Mouse (Mus musculus) heart, postnatal 4 days (tissue): Measurements from ENCODE around the gene Zyg11b. TPM values are rescaled to one million over a fixed set of nuclear protein-coding genes. Genes with fewer than 3 reads are reported as not detected.

Source experiments
- DNase-seq: peaks from one replicate; pipeline ENCODE4 v3.0.0; 2021
- total RNA-seq, 2 experiments: library from RNA; stranded (reverse); gene quantifications; 2 replicates each; pipeline ENCODE4 v1.2.3; 2021

Gene Zyg11b
- total RNA-seq, 2 experiments from 2014 or later = 30.9 to 31.4 TPM

GRCm38 (mm10) chr4:108317656-108318605 is 17.0 kb upstream of the Zyg11b start:
- no peak for DNase-seq

GRCm38 (mm10) chr4:108314041-108314440 is 13.1 kb upstream of the Zyg11b start:
- DNase-seq = no peak

- no peak for DNase-seq
These were observed 9.8 kb upstream of the Zyg11b start for GRCm38 (mm10) chr4:108310706-108311105.

- DNase-seq = no peak
These were observed 1.5 kb upstream of the Zyg11b start for GRCm38 (mm10) chr4:108302296-108302890.

GRCm38 (mm10) chr4:108300266-108300665 is 630 bp downstream of the Zyg11b start:
- DNase-seq = peak; percentile 20

GRCm38 (mm10) chr4:108276973-108277372 is 23.9 kb downstream of the Zyg11b start:
- DNase-seq = no peak

- no peak for DNase-seq
These were observed 28.6 kb downstream of the Zyg11b start for GRCm38 (mm10) chr4:108272286-108272685.

- no peak for DNase-seq
These were observed 35.1 kb downstream of the Zyg11b start for GRCm38 (mm10) chr4:108265774-108266173.

- DNase-seq = no peak
These were observed 47.6 kb downstream of the Zyg11b start for GRCm38 (mm10) chr4:108253317-108253716.

- no peak for DNase-seq
These were observed 50.4 kb downstream of the Zyg11b start for GRCm38 (mm10) chr4:108250501-108250900.

- DNase-seq = no peak
These were observed 51.6 kb downstream of the Zyg11b start for GRCm38 (mm10) chr4:108249314-108249713.

- no peak for DNase-seq
These were observed 67.2 kb downstream of the Zyg11b start for GRCm38 (mm10) chr4:108233654-108234053.

- DNase-seq = no peak
These were observed 75.5 kb downstream of the Zyg11b start for GRCm38 (mm10) chr4:108225341-108225872.

GRCm38 (mm10) chr4:108222507-108222906 is 78.4 kb downstream of the Zyg11b start:
- no peak for DNase-seq

- no peak for DNase-seq
These were observed 81.9 kb downstream of the Zyg11b start for GRCm38 (mm10) chr4:108219019-108219418.

GRCm38 (mm10) chr4:108217332-108218179 is 83.3 kb downstream of the Zyg11b start, which contains the start of gene Zyg11a:
Gene Zyg11a (minus strand): TSS chr4:108218048.
- peak; percentile 15 for DNase-seq

GRCm38 (mm10) chr4:108213023-108213422 is 87.9 kb downstream of the Zyg11b start:
- no peak for DNase-seq

GRCm38 (mm10) chr4:108204629-108205028 is 96.3 kb downstream of the Zyg11b start:
- no peak for DNase-seq

- no peak for DNase-seq
These were observed 101.7 kb downstream of the Zyg11b start for GRCm38 (mm10) chr4:108199236-108199635.

GRCm38 (mm10) chr4:108196277-108196855 is 104.5 kb downstream of the Zyg11b start:
- DNase-seq = peak; percentile 44

GRCm38 (mm10) chr4:108192821-108193323 is 108.0 kb downstream of the Zyg11b start:
- no peak for DNase-seq

- DNase-seq = no peak
These were observed 118.6 kb downstream of the Zyg11b start for GRCm38 (mm10) chr4:108182278-108182677.
